Mouse (Mus musculus) myocyte (in vitro differentiated cells): Measurements from ENCODE around the gene H2al1c.
"Not testable (repeated sequence)": the region's sequence is repeated elsewhere in the genome, so short reads cannot be mapped to it uniquely, and the experiment has no call there.

Source experiments
- CEBPB ChIP-seq: IDR thresholded peaks from 2 replicates; pipeline ENCODE4 v1.6.1; 2011; ENCODE audit warnings: mild to moderate bottlenecking, moderate library complexity; ENCODE audit not compliant: poor library complexity, insufficient read depth, severe bottlenecking
- E2F4 ChIP-seq: IDR thresholded peaks from one replicate; pipeline ENCODE4 v1.6.1; 2011; ENCODE audit warnings: mild to moderate bottlenecking, control low read depth, moderate library complexity; ENCODE audit not compliant: insufficient read depth
- MAX ChIP-seq: IDR thresholded peaks from one replicate; pipeline ENCODE4 v1.6.1; 2011; ENCODE audit warnings: low read depth, mild to moderate bottlenecking, control low read depth
- MYOD1 ChIP-seq, 3 experiments: IDR thresholded peaks; one replicate each; pipeline ENCODE4 v1.6.1; 2011; ENCODE audit warnings: control low read depth in 2 of 3, low read depth in 2 of 3, mild to moderate bottlenecking in 2 of 3, moderate library complexity in 1 of 3; ENCODE audit not compliant: insufficient read length in 2 of 3, control insufficient read depth in 1 of 3
- MYOG ChIP-seq, 3 experiments: IDR thresholded peaks; one replicate each; pipeline ENCODE4 v1.6.1; 2011; ENCODE audit warnings: control low read depth in 2 of 3, low read depth in 2 of 3, mild to moderate bottlenecking in 2 of 3; ENCODE audit not compliant: insufficient read length in 2 of 3, control insufficient read depth in 1 of 3, insufficient read depth in 1 of 3
- POLR2A ChIP-seq: IDR thresholded peaks from one replicate; pipeline ENCODE4 v1.6.1; 2011; ENCODE audit warnings: low read depth, mild to moderate bottlenecking, control low read depth, moderate library complexity; ENCODE audit not compliant: insufficient read length
- POLR2AphosphoS2 ChIP-seq: IDR thresholded peaks from one replicate; pipeline ENCODE4 v1.6.1; 2011; ENCODE audit warnings: low read depth, control low read depth; ENCODE audit not compliant: insufficient read length
- REST ChIP-seq: IDR thresholded peaks from one replicate; pipeline ENCODE4 v1.6.1; 2011; ENCODE audit warnings: mild to moderate bottlenecking, control low read depth, moderate library complexity; ENCODE audit not compliant: insufficient read depth, insufficient read length
- SRF ChIP-seq: IDR thresholded peaks from one replicate; pipeline ENCODE4 v1.6.1; 2011; ENCODE audit warnings: low read depth; ENCODE audit not compliant: control insufficient read depth, insufficient read length
- TCF12 ChIP-seq: IDR thresholded peaks from one replicate; pipeline ENCODE4 v1.6.1; 2011; ENCODE audit warnings: mild to moderate bottlenecking, control low read depth; ENCODE audit not compliant: poor library complexity, insufficient read depth, severe bottlenecking
- TCF3 ChIP-seq: IDR thresholded peaks from one replicate; pipeline ENCODE4 v1.6.1; 2011; ENCODE audit warnings: low read depth, control low read depth; ENCODE audit not compliant: insufficient read length
- USF1 ChIP-seq: IDR thresholded peaks from one replicate; pipeline ENCODE4 v1.6.1; 2011; ENCODE audit warnings: low read depth, mild to moderate bottlenecking, control low read depth, moderate library complexity

DNA sequence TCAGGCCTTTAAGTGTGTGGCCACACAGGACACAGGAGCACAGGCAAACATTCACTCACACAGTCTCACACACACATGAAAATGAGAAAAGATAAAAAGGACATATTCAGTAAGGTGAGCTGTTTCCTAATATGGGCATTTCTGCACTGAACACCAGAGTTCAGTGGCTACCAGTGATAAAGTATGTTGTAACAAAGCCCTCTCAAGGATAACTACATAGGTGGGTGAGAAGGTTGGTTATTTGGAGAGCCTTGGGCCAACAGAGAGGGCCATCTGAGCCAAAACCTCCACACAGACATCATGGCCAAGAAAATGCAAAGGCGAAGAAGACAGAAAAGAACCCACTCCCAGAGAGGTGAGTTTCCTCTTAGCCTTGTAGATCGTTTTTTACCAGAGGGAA lies 22.1 kb downstream of the H2al1c start, which contains the start of gene H2al1j:
- TF ChIP-seq POLR2A; POLR2AphosphoS2; TCF12; TCF3; MYOD1 (IDR thresholded peaks at IDR 0.05; ENCODE audit: control insufficient read depth in 1 of 3, insufficient read length in 2 of 3, low read depth in 2 of 3); MYOG (IDR thresholded peaks at IDR 0.05; ENCODE audit: control insufficient read depth in 1 of 3, insufficient read depth in 1 of 3, insufficient read length in 2 of 3, low read depth in 2 of 3); MAX; E2F4; USF1; REST; CEBPB; SRF: not testable (repeated sequence)
